In the genomic region with DNA sequence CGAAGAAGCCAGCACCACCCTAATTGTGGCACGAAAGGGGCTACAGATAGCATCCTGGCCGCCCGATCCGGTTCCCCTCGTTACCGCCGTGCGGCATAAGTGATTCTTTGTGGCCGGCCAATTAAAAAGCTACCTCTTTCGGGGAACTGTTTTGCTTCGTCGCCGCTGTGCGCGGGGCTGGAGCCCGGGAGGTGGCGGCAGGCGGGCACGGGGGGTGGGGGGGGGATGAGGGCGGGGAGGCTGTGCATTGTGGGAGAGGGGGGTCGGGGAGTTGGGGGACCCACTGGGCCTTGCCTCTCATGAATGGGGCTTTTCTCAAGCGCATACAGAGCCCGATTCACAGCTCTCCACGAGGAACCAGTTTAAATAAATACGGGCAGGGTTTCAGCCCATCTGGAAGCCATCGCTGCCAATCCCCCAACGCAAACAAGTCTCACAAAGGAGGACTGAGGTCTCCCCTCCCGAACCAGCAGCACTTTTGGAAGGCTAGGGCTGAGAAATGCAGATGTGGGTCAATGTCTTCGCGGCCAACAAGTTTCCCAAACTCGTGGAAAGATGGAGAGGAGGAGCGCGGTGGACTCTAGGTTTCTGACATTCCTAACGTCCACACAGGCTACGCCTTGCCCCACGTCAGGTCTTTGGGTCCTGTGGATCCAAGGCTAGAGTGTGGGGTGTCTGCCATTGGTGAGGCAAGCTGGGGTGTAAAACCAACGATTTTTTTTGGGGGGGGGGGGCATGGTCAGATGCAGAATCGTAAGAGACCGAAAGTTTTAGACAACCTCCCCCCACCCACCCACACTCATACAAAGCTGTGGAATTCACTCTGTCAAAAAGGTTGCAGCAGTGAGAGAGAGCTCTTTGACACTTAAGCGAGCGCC, we compare ENCODE assay signal across 8 mouse cellular contexts. TPM values are rescaled to one million over a fixed set of nuclear protein-coding genes. Genes with fewer than 3 reads are reported as not detected.
A peak's percentile ranks its signal among the peaks of the same experiment; 100 is the strongest.
DNase-seq lines count a peak whose midpoint lies in the region; ATAC-seq and TF ChIP-seq lines count a peak whose summit lies in the region.
"Had no signal": no experiment of that assay in that cellular context is flagged by ENCODE, and none has a peak within 500 bp of the region (broad histone marks: within the 10 kb centered on the region; RNA-seq: fewer than 3 reads in every experiment).

No protein-coding gene starts in this region.

- under 1% methylated on average over 42 of the region's 42 CpGs for WGBS in forebrain, embryonic 14.5 days
- WGBS in olfactory bulb, adult 2 months = under 1% methylated on average over 41 of the region's 42 CpGs

- peaks cover 98% of the 10 kb centered on the region for H3K27me3 ChIP-seq in megakaryocyte, embryonic 14.5 days (replicated peaks)
- peaks cover 13% of the 10 kb centered on the region; the same call in 1 of the 2 replicates for H3K27me3 ChIP-seq in forebrain, embryonic 14.5 days (replicated peaks; ENCODE audit: control insufficient read depth, insufficient read depth, low read length)

- H3K9me3 ChIP-seq in megakaryocyte, embryonic 14.5 days = peaks cover 11% of the 10 kb centered on the region; the same call in 1 of the 2 replicates
- H3K9me3 ChIP-seq in forebrain, embryonic 14.5 days (replicated peaks; ENCODE audit: control insufficient read depth, low read length) = no peaks in the 10 kb centered on the region

- H3K4me1 ChIP-seq in megakaryocyte, embryonic 14.5 days = peaks cover 65% of the 10 kb centered on the region
- H3K4me1 ChIP-seq in forebrain, embryonic 14.5 days (ENCODE audit: control insufficient read depth, insufficient read depth, low read length) = peaks cover 51% of the 10 kb centered on the region
- peaks cover 40% of the 10 kb centered on the region for H3K4me1 ChIP-seq in olfactory bulb, adult 2 months (ENCODE audit: control insufficient read depth, insufficient read depth, low read length)

- peak; percentile 87 for DNase-seq in forebrain, embryonic 14.5 days (ENCODE audit: low spot score)
- DNase-seq in left cerebral cortex, adult 9 months (ENCODE audit: low spot score in 2 of 2) = peak; percentile 39 to 48
- no peak for DNase-seq in cerebellum, adult 11 months

- no peaks in the 10 kb centered on the region for H3K36me3 ChIP-seq in megakaryocyte, embryonic 14.5 days (replicated peaks; ENCODE audit: low read length)
- H3K36me3 ChIP-seq in forebrain, embryonic 14.5 days (ENCODE audit: control insufficient read depth, insufficient read depth, low read length) = 0 out of 2 replicates have a peak, but pooled peaks cover under 1% of the 10 kb centered on the region

- no peak for TF ChIP-seq CTCF in olfactory bulb, adult 2 months (IDR thresholded peaks at IDR 0.05; ENCODE audit: insufficient read depth, low read depth, low read length)

- H3K4me3 ChIP-seq in megakaryocyte, embryonic 14.5 days (replicated peaks) = peak overlapping the region; percentile 59
- H3K4me3 ChIP-seq in forebrain, embryonic 14.5 days (ENCODE audit: low read depth, low read length) = peak overlapping the region; percentile 43
- H3K4me3 ChIP-seq in olfactory bulb, adult 2 months (ENCODE audit: insufficient read depth, low read depth, low read length) = peak overlapping the region; percentile 30

- H3K4me2 ChIP-seq in forebrain, embryonic 14.5 days (ENCODE audit: low read length) = peak overlapping the region; percentile 79

- ATAC-seq in megakaryocyte, adult 5-6 weeks (ENCODE audit: poor library complexity, severe bottlenecking) = no peak
- ATAC-seq in forebrain, embryonic 14.5 days = peak; percentile 68
- no peak for ATAC-seq in erythroblast, adult 5-6 weeks (replicated peaks; ENCODE audit: low FRiP score, poor library complexity, severe bottlenecking)

- peak overlapping the region; percentile 84 for H3K27ac ChIP-seq in forebrain, embryonic 14.5 days (ENCODE audit: low read depth, low read length)
- no peak overlapping the region for H3K27ac ChIP-seq in olfactory bulb, adult 2 months (ENCODE audit: insufficient read depth, low read depth, low read length)

- H3K9ac ChIP-seq in forebrain, embryonic 14.5 days (ENCODE audit: low read length) = peak overlapping the region; percentile 69

- TF ChIP-seq POLR2A in olfactory bulb, adult 2 months (IDR thresholded peaks at IDR 0.05; ENCODE audit: insufficient read depth, low read depth, low read length) = no peak

RNA-seq across cellular contexts. Expression of gene Col2a1, which starts 2.1 kb away (rescaled TPM):
- polyA plus RNA-seq in megakaryocyte, embryonic 14.5 days (2012; ENCODE audit: insufficient read depth, low replicate concordance) = 0.27 TPM in 1 of 2 replicates, not detected in the other
- total RNA-seq in megakaryocyte, adult 5-6 weeks (2015) = not detected in 2 replicates
- not detected in 2 replicates for total RNA-seq in megakaryocyte, adult 5-6 weeks (2017)
- polyA plus RNA-seq in forebrain, embryonic 14.5 days (2014; fragmentation: Nextera tagmentation; extraction: Ambion mirVana) = 19.4 and 23.9 TPM in 2 replicates
- not detected in 2 replicates for polyA plus RNA-seq in olfactory bulb, adult 2 months (2012; ENCODE audit: insufficient read depth, insufficient read length, low replicate concordance, missing spikeins)
- not detected in 2 replicates for total RNA-seq in erythroblast, adult 5-6 weeks (2015; ENCODE audit: low replicate concordance)
- not detected in 2 replicates for total RNA-seq in erythroblast, adult 5-6 weeks (2017; ENCODE audit: low replicate concordance)
- total RNA-seq: liver, adult 2 months had no signal
- polyA plus RNA-seq: liver, adult 2 months had no signal

RNA-seq across cellular contexts. Expression of gene Tmem106c, which starts 38.4 kb away (rescaled TPM):
- 6.8 and 24.2 TPM in 2 replicates for polyA plus RNA-seq in megakaryocyte, embryonic 14.5 days (2012; ENCODE audit: insufficient read depth, low replicate concordance)
- total RNA-seq in megakaryocyte, adult 5-6 weeks (2015) = 12.4 and 18.5 TPM in 2 replicates
- 13.5 and 14.1 TPM in 2 replicates for total RNA-seq in megakaryocyte, adult 5-6 weeks (2017)
- polyA plus RNA-seq in forebrain, embryonic 14.5 days (2014; fragmentation: Nextera tagmentation; extraction: Ambion mirVana) = 71.7 and 75.2 TPM in 2 replicates
- not detected in 2 replicates for polyA plus RNA-seq in olfactory bulb, adult 2 months (2012; ENCODE audit: insufficient read depth, insufficient read length, low replicate concordance, missing spikeins)
- total RNA-seq in erythroblast, adult 5-6 weeks (2015; ENCODE audit: low replicate concordance) = 8.2 and 18.3 TPM in 2 replicates
- 1.4 and 4.3 TPM in 2 replicates for total RNA-seq in erythroblast, adult 5-6 weeks (2017; ENCODE audit: low replicate concordance)

Comparison
In these comparisons a context has a peak if more than half of its experiments do, and no peak if none do; other contexts are left out.
1. RNA of gene Col2a1, which starts 2.1 kb away (polyA plus RNA-seq): 19.4 to 23.9 TPM in forebrain, embryonic 14.5 days; 0.27 TPM in megakaryocyte, embryonic 14.5 days and not detected in olfactory bulb, adult 2 months; every median in the first group is over 10 times any median in the second.
2. Peak in every context shown above with its lines, with median percentiles within 50 percentile points of each other: H3K4me3 ChIP-seq.